Mouse (Mus musculus) limb, embryonic 14.5 days (tissue): ENCODE data around the gene Map3k4. TPM values are rescaled to one million over a fixed set of nuclear protein-coding genes. Genes with fewer than 3 reads are reported as not detected.
"Not testable (repeated sequence)": the region's sequence is repeated elsewhere in the genome, so short reads cannot be mapped to it uniquely, and the experiment has no call there.

Source experiments
- ATAC-seq: fragments of 200-750 bp; cut with Nextera tagmentation; 2 replicates; pipeline ENCODE4 v1.8.0; 2017; ENCODE audit warnings: low read depth, moderate number of reproducible peaks, moderate TSS enrichment; ENCODE audit not compliant: low FRiP score
- DNase-seq: peaks from one replicate; pipeline ENCODE4 v3.0.0-alpha.2; 2015; ENCODE audit warnings: low spot score
- H3K27ac ChIP-seq: fragments of 300-500 bp; sonication (generic); replicated peaks from 2 replicates; pipeline ENCODE4 v1.5.1; 2014; ENCODE audit warnings: low read depth, mild to moderate bottlenecking, low read length, moderate library complexity, mixed read lengths
- H3K27me3 ChIP-seq: fragments of 300-500 bp; sonication (generic); 2 replicates; pipeline ENCODE4 v1.6.1; 2014; ENCODE audit warnings: low read length, mixed read lengths; ENCODE audit not compliant: control insufficient read depth, insufficient read depth
- H3K36me3 ChIP-seq: fragments of 300-500 bp; sonication (generic); 2 replicates; pipeline ENCODE4 v1.6.1; 2014; ENCODE audit warnings: mild to moderate bottlenecking, low read length, moderate library complexity, mixed read lengths; ENCODE audit not compliant: control insufficient read depth, insufficient read depth
- H3K4me1 ChIP-seq: fragments of 300-500 bp; sonication (generic); 2 replicates; pipeline ENCODE4 v1.6.1; 2014; ENCODE audit warnings: antibody characterized with exemption, low read length, mixed read lengths; ENCODE audit not compliant: control insufficient read depth, insufficient read depth
- H3K4me2 ChIP-seq: fragments of 300-500 bp; sonication (generic); replicated peaks from 2 replicates; pipeline ENCODE4 v1.6.1; 2014; ENCODE audit warnings: low read depth, mild to moderate bottlenecking, low read length, moderate library complexity; ENCODE audit not compliant: severe bottlenecking
- H3K4me3 ChIP-seq: fragments of 300-500 bp; sonication (generic); replicated peaks from 2 replicates; pipeline ENCODE4 v1.5.1; 2014; ENCODE audit warnings: low read length
- H3K9ac ChIP-seq: fragments of 300-500 bp; sonication (generic); 2 replicates; pipeline ENCODE4 v1.6.1; 2014; ENCODE audit warnings: mild to moderate bottlenecking, low read depth, low read length, moderate library complexity; ENCODE audit not compliant: severe bottlenecking
- H3K9me3 ChIP-seq: fragments of 300-500 bp; sonication (generic); 2 replicates; pipeline ENCODE4 v1.6.1; 2016; ENCODE audit warnings: low read length; ENCODE audit not compliant: control insufficient read depth
- POLR2A ChIP-seq: fragments of 200-500 bp; IDR thresholded peaks from 2 replicates; pipeline ENCODE4 v1.8.0; 2012; ENCODE audit warnings: inconsistent platforms, mild to moderate bottlenecking, moderate library complexity, borderline replicate concordance; ENCODE audit not compliant: insufficient read depth, insufficient read length; ENCODE audit errors: extremely low read depth
- WGBS: fragments of 180-500 bp; shearing (Covaris S2); extraction: QIAGEN DNeasy Blood & Tissue Kit; methylation state at CpG from one replicate; pipeline ENCODE4 v1.1.7; 2014; 5-methylcytosine and 5-hydroxymethylcytosine counted together
- polyA plus RNA-seq, 2 experiments: library from polyadenylated mRNA; depleted of rRNA in 1 of 2; stranded (reverse) in 1 of 2; unstranded in 1 of 2; fragments of >200 nt; fragmentation: Nextera tagmentation in 1 of 2; extraction: Ambion mirVana in 1 of 2; gene quantifications; 2 replicates each; pipeline versions ENCODE4 v1.2.1 to v1.2.3; 2012 to 2014

Gene Map3k4
- polyA plus RNA-seq, 2 experiments, result 28.6 to 36.4 TPM

- H3K27me3 ChIP-seq, result no peaks in the 10 kb centered on the region
- 80% methylated on average over 7 of the region's 7 CpGs for WGBS
- H3K27ac ChIP-seq, result peak overlapping the region; percentile 34; the same call in 1 of the 2 replicates
- H3K9ac ChIP-seq, result no peak overlapping the region
- no peak for TF ChIP-seq POLR2A
- H3K4me3 ChIP-seq, result no peak overlapping the region
- H3K4me1 ChIP-seq, result peaks cover 28% of the 10 kb centered on the region
- H3K36me3 ChIP-seq, result peaks cover 4% of the 10 kb centered on the region; the same call in 1 of the 2 replicates
- H3K4me2 ChIP-seq, result no peak overlapping the region
- peak; percentile 32 for DNase-seq
- ATAC-seq, result peak; percentile 70
- H3K9me3 ChIP-seq, result no peaks in the 10 kb centered on the region
Observed at GRCm38 (mm10) chr17:12291151-12291550, 27.4 kb downstream of the Map3k4 start.

- peaks cover 28% of the 10 kb centered on the region for H3K4me1 ChIP-seq
- H3K27me3 ChIP-seq, result no peaks in the 10 kb centered on the region
- DNase-seq (peak; percentile 91), ATAC-seq (peak; percentile 94)
- H3K36me3 ChIP-seq, result peaks cover 4% of the 10 kb centered on the region; the same call in 1 of the 2 replicates
- 26% methylated on average over 10 of the region's 10 CpGs for WGBS
- no peak overlapping the region for H3K4me3 ChIP-seq
- H3K4me2 ChIP-seq, result no peak overlapping the region
- peak overlapping the region; percentile 34; the same call in 1 of the 2 replicates for H3K27ac ChIP-seq
- no peaks in the 10 kb centered on the region for H3K9me3 ChIP-seq
- no peak for TF ChIP-seq POLR2A
- H3K9ac ChIP-seq, result no peak overlapping the region
Observed at GRCm38 (mm10) chr17:12290735-12291134, 27.9 kb downstream of the Map3k4 start.

GRCm38 (mm10) chr17:12289836-12290235, 28.8 kb downstream of the Map3k4 start:
- H3K4me3 ChIP-seq, H3K9me3 ChIP-seq, DNase-seq, H3K36me3 ChIP-seq, ATAC-seq, H3K9ac ChIP-seq, H3K27ac ChIP-seq, H3K27me3 ChIP-seq, H3K4me2 ChIP-seq: not testable (repeated sequence)
- WGBS, result 86% methylated on average over 1 of the region's 1 CpGs
- peaks cover 26% of the 10 kb centered on the region for H3K4me1 ChIP-seq

GRCm38 (mm10) chr17:12288871-12289270, 29.7 kb downstream of the Map3k4 start:
- Histone ChIP-seq H3K9ac (no peak overlapping the region), H3K4me1 (peaks cover 18% of the 10 kb centered on the region), H3K27me3 (no peaks in the 10 kb centered on the region), H3K4me2 (no peak overlapping the region), H3K9me3 (no peaks in the 10 kb centered on the region), H3K4me3 (no peak overlapping the region), H3K27ac (no peak overlapping the region), H3K36me3 (peaks cover 4% of the 10 kb centered on the region; the same call in 1 of the 2 replicates)
- ATAC-seq (no peak), DNase-seq (no peak)
- WGBS, result 89% methylated on average over 4 of the region's 4 CpGs
- TF ChIP-seq POLR2A, result no peak

DNA sequence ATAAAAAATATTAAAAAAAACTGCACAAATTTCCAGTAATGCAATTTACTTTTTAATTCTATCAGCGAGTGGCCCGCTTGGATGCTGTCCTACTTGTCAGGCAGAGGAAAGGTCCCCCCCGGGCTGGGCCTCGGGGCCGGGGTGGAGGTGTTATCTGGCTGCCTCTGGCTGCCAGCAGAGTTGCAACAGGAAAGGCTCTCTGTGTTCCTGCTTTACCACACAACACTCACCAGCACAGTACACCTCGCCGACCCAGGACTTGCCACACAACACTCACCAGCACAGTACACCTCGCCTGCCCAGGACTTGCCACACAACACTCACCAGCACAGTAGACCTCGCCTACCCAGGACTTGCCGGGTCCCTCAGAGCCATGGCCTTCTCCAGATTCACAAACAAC, 38.8 kb downstream of the Map3k4 start:
- no peak overlapping the region for H3K9ac ChIP-seq
- H3K4me2 ChIP-seq, result no peak overlapping the region
- H3K4me3 ChIP-seq, result no peak overlapping the region
- no peak for TF ChIP-seq POLR2A
- H3K36me3 ChIP-seq, result peaks cover 23% of the 10 kb centered on the region
- ATAC-seq (no peak), DNase-seq (no peak)
- 91% methylated on average over 10 of the region's 10 CpGs for WGBS
- peaks cover 3% of the 10 kb centered on the region; the same call in 1 of the 2 replicates for H3K4me1 ChIP-seq
- no peaks in the 10 kb centered on the region for H3K9me3 ChIP-seq
- H3K27ac ChIP-seq, result 0 out of 2 replicates have a peak overlapping the region, but pooled peaks have one; percentile 13
- no peaks in the 10 kb centered on the region for H3K27me3 ChIP-seq

GRCm38 (mm10) chr17:12278073-12278472, 40.5 kb downstream of the Map3k4 start:
- H3K27ac ChIP-seq, result no peak overlapping the region
- H3K27me3 ChIP-seq, result no peaks in the 10 kb centered on the region
- H3K4me2 ChIP-seq, result no peak overlapping the region
- H3K9ac ChIP-seq, result no peak overlapping the region
- H3K36me3 ChIP-seq, result peaks cover 23% of the 10 kb centered on the region
- TF ChIP-seq POLR2A, result no peak
- DNase-seq, result no peak
- ATAC-seq, result no peak
- WGBS, result 67% methylated on average over 5 of the region's 5 CpGs
- H3K4me1 ChIP-seq, result peaks cover 3% of the 10 kb centered on the region; the same call in 1 of the 2 replicates
- no peak overlapping the region for H3K4me3 ChIP-seq
- no peaks in the 10 kb centered on the region for H3K9me3 ChIP-seq
